Mouse (Mus musculus) ES-CJ7 (cell line): ENCODE results near the gene Pacsin2.
"Not testable (repeated sequence)": the region's sequence is repeated elsewhere in the genome, so short reads cannot be mapped to it uniquely, and the experiment has no call there.

ENCODE experiments used
- DNase-seq: peaks from one replicate; pipeline ENCODE4 v3.0.0; 2011; ENCODE audit warnings: low read depth, low spot score

Pacsin2 gene

DNA sequence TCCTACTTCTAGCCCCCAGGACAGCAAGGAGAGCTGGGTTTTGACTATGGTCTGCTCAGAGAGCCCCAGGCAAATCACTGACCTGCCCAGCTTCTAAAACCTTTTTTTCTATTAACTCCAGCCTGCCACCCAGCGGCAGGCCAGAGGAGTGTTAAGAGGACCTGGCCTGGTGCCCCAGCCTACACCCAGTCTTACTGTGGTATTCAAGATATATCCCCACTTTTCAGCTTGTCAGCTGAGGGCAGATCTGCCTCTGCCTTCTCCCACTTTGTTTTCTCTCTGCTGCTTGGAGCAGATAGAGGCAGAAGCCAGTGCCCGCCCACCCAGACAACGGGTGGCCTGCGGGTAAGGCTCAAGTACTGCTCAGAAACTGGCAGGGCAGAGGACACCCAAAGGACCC, 89.3 kb downstream of the Pacsin2 start:
- DNase-seq: peak; percentile 24

DNA sequence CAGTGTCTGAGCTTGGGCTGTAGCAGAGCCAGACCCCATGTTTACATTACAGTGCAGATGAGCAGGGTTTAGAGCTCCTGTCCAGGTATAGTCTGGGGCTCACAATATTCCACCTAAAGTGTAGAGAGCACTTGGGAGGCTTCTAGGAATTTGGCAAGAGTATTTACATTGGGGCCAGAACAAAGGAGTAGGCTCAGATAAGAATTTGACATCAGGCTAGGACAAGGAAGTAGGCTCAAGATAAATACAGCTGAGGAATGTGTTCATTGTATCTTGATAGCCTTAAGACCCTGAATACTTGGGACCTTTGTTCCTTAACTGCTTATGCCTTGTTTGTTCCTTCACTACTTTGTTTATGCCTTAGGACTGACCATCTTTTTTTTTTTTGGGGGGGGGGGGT, 90.3 kb downstream of the Pacsin2 start:
- no peak for DNase-seq

DNA sequence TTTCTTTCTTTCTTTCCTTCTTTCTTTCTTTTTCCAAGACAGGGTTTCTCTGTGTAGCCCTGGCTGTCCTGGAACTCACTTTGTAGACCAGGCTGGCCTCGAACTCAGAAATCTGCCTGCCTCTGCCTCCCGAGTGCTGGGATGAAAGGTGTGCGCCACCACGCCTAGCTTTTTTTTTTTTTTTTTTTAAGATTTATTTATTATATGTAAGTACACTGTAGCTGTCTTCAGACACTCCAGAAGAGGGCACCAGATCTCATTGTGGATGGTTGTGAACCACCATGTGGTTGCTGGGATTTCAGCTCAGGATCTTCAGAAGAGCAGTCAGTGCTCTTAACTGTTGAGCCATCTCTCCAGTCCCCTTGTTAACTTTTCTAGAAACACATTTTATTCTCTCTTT, 95.7 kb downstream of the Pacsin2 start:
- DNase-seq: peak; percentile 38

DNA sequence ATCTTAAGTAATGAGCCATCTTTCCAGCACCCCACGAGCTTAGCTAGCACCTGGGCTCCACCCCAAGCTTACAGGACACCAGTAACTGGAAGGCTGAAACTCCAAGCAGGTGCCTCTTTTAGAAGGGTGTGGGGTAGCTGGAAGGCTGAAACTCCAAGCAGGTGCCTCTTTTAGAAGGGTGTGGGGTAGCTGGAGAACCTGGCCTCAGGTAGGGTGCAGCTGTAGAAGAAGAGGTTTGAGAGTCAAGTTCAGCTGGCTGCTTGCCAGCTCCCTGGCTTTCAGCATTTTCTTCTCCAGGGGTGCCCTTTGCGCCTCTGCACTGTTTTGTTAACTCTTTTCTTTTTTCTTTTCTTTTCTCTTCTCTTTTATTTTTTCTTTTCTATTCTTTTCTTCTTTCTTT, 96.1 kb downstream of the Pacsin2 start:
- no peak for DNase-seq

DNA sequence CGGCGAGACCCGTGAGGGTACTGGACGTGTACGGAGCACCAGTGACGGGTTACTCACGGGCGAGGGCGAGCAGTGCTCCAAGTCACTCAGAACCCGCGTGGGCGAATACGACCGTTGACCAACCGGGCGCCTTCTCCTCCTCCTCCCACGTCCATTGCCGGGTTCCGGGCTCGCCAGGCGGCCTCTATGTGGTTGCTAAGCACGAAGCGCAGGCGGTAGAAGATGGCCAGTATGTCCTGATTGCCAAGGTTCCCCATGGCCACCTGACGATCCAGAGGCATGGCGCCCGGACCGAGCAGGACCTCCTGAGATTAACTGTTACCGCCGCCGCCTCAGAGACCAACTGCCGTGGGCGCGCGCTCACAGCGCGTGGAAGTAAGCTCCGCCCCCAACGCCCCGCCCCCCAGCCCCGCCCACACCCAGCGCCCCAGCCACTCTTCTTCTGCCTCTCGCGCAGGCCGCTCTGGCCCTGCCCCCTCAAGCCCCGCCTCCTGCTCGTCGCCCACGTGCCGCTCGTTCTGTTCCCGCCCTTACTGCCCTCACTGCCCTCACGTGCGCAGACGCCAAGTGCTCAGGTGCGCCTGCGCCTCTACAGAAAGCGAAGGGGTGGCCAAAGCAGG, 97.4 kb downstream of the Pacsin2 start:
- peak; percentile 98 for DNase-seq

DNA sequence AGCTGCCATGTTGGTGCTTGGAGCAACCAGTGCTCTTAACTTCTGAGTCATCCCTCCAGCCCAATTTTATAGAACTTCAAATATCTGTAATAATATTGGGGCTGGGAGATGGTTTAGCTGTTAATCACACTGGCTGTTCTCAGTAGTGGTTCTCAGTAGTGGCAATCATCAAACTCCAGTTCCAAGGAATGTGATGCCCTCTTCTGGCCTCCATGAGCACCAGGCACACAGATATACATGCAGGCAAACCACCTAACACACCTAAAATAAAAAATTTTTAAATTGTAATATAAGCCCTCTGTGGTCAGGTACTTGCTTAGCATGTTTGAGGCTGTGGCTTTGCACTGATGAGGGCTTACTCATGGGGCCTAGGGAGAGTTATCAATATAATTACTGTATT, 98.7 kb downstream of the Pacsin2 start:
- DNase-seq: no peak

DNA sequence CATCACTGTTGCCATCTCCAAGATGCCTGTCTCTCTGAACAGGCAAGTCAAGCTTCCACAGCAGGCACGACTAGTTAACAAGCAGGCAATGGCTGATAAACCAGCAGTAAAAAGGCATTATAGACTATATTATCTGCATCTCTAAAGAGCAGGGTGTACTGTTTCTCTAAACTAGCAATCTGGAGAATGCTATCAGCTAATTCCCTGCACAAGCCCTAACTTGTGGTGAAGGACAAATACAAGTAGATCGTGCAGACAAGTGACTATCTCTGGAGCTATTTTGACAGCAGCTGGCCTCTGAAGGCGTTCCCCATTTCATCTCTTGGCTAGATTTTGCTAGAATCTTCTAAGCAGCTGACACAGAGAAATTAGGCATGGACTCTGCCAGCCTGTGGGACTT, 100.2 kb downstream of the Pacsin2 start:
- DNase-seq: no peak

DNA sequence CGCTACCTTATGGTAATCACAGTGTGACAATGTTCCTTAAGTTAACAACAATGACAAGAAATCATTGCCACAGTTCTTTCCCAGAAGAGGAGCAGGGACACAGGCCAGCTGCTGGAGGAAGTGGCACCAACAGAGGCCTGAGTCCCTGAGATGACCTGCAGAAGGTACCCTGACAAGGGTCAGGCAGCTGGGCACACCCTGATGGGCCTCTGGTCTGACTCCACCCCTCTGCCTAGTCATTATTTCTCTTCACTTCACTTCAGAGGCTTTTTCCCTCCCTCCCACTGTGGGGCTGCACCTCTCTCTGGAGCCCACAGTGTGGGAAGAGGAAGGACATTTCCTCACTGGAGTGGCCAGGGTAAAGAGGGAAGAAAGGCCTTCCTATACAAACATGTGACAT, 101.6 kb downstream of the Pacsin2 start:
- DNase-seq: not testable (repeated sequence)

DNA sequence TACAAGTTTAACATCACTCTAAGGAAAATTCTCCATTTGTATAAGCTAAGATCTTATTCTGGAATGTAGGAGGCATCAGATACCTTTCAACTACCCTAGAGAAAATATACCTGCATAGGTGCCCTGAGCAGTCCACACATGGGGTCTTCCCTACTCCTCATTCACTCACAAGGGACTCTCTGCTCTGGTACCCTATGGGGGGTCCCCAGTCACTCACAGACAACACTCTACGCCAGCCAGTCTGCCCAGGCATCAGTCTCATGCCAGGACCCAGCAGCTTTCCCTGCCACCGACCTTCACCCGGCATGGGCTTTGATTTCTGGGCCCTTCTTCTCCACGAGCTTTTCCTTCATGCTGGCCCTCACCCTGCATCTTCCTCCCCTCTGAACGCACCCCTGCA, 103.5 kb downstream of the Pacsin2 start:
- DNase-seq: not testable (repeated sequence)

DNA sequence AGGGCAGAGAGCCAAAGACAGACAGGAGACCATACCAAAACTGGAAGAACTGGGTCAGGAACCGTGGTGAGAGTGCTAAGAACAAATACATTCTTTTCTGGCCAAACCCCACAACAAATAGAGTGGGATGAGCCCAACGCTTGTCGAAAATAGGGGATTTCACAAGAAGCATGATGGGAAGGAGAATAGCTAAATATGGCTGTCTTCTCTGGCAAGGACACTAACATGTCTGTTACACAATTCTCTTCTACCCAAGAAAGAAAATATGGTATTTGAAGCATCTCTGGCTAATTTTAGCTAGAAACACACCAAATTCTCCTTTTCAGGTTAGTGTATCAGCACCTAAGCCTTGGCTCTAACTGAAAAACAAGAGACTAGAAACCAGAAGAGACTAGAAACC, 104.3 kb downstream of the Pacsin2 start:
- DNase-seq: no peak

DNA sequence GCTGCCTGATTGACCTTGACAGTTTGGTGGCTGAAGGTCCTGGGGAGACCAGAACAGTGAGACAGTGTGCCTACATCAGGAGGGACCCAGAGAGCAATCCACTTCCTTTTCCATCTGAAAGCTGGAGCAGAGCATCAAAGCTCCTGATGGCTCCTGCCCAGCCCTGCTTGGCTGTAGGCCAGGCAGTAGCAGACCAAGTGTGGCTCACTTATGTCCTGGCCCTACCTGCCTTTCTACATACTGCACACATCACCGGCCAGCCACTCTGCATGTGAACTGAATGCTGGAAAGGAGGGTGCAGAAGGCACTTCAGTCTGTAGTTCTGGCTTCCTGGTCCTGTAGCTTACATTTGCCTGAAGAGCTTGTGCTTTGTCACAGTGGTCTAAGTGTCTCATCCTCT, 105.9 kb downstream of the Pacsin2 start:
- DNase-seq: no peak

DNA sequence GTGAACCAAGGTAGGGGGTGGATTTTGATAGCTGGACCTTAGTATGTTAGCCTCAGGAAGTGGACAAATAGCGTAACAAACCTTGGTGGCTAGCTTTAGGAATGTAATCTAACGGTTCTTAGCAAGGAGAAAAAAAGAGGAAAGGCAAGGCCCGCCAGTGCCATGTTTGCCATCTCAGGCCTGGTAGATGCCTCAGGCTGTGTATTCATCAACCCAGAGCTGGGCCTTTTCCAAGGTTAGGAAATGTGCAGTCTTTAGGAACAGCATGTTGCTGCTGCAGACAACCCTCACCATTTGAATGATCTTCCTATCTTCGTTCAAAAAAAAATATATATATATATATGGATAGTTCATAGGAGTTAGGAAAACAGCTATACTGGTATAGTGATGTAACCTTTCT, 112.9 kb downstream of the Pacsin2 start:
- DNase-seq: no peak

DNA sequence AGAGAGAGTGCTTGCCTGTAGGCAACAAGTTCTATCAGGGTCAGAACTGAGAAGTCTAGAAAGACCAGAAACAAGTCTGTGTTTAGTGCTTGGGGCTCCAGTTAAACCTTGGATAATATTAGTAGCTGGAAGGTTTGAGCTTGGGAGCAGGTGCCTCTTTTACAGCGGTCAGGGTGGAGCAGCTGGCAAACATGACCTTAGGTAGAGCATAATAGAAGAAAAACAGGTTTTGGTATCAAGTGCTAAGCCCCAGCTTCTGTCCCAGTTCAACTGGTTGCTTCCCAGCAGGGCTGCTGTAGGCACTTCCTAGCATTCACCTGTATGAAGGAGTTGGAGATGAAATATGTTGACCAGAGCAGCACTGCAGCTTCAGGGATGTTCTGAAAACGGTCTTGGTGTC, 113.5 kb downstream of the Pacsin2 start:
- DNase-seq: no peak

DNA sequence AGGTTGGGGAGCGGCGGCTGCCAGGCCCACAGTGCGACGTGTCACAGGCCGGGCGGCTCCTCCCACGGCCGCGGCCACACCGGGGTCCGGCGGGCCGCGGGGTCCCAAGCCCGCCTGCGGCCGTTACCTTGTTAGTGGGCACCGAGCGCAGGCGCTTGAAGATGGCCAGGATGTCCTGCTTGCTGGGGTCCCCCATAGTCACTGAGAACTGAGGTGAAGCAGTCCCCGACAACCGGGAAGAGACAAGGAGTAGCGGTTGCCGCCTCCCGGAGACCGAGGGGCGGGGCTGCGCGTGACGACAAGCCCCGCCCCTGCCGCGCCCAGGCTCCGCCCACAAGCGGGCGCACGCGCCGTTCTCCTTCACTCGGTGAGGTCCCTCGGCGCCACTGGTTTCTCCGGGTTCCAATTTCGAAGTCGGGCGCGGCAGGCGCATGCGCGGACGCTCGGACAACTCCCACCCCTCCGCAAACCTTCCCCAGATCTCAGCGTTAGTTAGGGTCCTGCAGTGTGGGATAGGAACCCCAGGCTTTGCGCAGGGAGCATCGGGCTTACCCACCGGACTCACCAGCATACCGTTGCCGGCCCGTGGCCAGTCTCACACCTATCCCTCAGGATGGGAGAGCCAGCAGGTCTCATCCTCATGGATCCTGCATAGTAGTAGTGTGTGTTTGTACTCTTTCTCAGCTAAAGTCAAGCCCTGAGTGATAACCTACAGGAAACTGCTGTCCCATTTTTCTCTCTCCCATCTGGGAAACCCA, 114.3 kb downstream of the Pacsin2 start, which contains the start of gene Arfgap3:
TSS of gene Arfgap3 (minus strand) at position 294 of the 758 bp plus-strand sequence.
- peak; percentile 92 for DNase-seq

DNA sequence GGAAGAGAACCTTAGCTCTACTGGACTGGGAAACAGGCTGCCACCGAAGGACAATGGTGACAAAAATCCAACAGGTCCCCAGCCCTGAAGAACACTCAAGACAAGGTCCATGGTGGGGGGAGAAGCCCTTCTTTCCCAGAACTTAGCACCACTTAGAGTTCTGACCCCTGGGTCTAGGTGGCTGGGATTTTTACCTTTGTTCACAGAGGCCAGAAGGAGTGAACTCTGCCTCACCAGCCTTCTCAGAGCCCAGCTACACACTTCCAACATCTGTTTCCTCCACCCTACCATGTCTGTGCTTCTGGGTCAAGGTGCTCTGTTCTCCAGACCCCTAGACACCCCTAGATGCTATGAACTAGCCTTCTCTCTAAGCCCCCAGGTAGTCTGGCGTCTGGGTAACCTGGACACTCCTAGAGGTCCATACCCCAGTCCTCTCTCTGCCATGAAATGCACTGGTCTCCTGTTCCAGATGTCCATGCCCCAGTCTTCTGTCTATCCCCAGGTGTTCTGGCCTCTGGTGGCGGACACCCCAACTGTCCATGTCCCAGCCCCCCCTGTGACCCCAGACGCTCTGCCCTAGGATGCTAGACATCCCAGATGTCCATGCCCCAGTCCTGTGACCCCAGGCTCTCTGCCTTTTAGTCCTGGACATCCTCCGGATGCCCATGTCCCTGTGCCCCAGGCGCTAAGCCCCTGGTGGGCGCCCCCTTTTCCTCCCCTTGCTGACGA, 115.0 kb downstream of the Pacsin2 start:
- DNase-seq: no peak

DNA sequence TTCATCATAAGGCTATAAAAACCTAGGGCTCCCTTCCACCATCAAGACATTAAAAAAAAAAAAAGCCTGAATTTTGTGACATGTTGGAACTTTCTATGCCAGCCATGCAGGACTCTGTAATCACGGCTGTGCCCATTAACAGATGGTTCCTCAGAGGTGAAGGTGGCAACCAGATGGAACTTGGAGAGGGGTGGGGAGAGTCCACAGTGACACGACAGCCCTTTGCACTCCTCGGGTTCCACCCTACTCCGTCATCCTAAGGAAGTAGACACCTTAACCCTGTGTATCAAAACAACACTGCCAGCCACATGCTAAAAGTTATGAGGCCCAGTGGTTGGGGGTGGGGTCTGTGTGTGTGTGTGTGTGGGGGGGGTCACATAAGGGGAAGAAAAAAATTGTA, 115.7 kb downstream of the Pacsin2 start:
- DNase-seq: no peak

DNA sequence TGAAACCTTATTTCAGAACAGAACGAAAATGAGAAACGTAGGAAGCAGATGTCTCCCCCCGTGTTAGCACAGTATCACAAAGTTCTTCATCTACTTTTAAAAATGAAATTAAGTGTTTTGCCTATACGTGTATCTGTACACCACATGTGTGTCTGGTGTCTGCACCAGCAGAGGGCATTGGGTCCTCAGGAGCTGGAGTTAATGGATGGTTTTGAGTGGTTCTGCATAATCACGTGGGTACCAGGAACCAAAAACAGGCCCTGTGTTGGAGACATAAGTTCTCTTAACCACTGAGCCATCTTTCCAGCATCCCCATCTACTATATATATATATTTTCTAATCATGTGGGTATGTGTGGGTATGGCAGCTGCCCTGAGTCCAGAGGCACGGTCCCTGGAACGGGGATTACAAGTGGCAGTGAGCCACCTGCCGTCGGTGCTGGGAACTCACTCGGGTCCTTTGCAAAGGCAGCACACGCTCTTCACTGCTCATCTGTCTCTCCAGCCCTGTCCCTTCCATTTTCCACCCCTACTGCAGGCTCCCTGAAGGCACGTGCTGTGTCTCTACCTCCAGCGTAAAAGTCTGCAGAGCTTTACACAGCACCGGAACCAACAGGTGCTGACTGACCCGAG, 118.4 kb downstream of the Pacsin2 start:
- DNase-seq: peak; percentile 51

DNA sequence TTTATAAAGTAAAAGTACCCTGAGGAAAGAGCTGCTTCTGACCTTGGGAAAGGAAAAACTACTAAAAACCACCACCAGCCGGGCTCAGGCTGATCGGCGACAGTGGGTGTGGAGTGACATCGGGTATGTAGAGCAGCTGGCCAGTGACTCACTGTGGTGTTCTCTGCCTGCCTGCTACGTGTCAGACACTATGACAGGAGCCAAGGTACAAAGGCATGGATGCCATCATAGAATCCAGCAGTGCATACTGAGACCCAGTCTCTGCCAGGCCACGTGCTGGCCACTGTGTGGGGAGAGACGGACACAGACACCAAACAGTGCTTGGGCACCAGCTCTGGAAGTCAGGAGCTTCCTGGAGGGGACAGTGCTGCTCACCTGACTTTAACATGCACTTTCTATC, 119.5 kb downstream of the Pacsin2 start:
- no peak for DNase-seq

DNA sequence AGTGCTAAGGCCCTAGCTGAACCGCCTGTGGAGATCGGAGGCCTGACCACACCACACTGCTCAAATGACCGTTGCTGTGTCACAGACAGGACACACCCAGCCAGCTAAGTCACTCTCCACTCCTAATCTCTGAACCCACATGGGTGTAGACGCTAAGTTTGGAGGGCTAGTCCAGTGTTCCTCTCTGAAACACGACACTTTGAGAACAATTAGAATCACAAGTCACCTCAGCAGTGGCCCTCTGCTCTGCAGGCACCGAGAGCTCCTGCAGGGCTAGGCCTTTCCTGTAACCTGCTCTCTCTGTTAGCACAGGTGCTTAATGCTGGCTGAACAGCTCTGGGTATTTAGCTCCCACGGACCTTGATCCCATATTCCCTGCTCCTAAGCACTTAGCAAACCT, 120.2 kb downstream of the Pacsin2 start:
- no peak for DNase-seq

DNA sequence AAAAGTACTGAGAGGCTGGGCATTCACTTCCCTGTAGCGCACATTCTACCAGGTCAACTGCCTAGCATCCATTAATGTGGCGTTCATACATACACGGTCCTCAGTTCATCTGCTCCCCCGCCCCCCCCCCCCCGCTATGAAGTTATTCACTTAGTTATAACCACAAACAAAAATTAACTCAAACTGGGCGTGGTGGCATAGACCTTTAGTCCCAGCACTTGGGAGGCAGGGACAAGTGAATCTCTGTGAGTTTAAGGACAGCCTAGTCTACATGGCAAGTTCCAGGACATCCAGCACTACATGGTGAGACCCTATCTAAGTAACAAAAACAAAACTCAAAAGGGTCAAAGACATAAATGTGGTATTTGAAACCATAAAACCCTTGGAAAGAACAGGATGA, 125.5 kb downstream of the Pacsin2 start:
- no peak for DNase-seq

DNA sequence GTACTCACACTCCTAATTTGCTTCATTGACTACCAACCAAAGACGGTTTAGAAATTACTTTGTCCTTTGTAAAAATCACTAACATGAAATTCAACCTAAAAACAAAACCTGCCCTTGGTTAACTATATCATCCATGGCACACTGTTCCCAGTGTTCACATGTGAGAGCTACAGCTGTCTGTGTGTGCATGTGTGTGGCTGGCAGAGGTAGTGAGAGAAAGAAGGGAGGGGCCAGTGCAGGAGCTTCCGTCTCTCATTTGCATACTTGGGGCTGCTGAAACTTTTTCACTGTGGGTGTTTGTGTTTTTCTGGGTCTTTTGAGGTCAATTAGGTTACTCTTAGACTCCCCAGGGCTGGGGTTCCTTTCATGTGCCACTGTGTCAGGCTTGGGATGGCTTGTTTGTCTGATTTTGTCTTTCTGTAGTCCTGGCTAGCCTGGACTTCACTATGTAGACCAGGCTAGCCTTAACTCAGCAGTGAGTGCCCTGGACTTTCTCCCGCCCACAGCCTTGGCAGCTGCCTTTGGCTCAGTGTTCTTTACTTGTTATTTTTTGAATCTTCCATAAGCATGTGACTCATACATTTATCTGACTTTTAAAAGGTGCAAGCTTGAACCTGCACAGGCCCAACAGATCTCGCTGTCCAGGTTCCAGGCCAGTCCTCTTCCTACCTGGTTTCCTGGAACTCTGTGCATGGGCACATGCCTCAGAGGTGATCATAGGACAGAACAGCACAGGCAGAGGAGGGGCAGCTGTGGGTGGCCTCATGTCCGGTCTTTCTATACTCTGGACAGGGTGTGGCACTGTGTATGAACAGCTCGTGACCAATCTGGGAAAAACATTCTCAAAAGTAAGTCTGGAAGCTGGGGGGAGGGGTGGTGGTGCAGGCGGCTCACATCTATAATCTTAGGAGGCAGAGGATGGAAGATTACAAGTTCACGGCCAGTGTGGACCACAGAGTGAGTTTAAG, 126.2 kb downstream of the Pacsin2 start:
- DNase-seq: no peak
